ENCODE assay signal across 32 mouse cellular contexts in genomic region chr12:8474836-8475387, GRCm38 (mm10). TPM values are rescaled to one million over a fixed set of nuclear protein-coding genes. Genes with fewer than 3 reads are reported as not detected.
DNase-seq lines count a peak whose midpoint lies in the region; ATAC-seq lines count a peak whose summit lies in the region.
"Had no signal": no experiment of that assay in that cellular context is flagged by ENCODE, and none has a peak within 500 bp of the region (broad histone marks: within the 10 kb centered on the region; RNA-seq: fewer than 3 reads in every experiment).

No protein-coding gene starts in this region.

- no peaks in the 10 kb centered on the region for H3K36me3 ChIP-seq in hindbrain, embryonic 10.5 days
- H3K36me3 ChIP-seq in hindbrain, embryonic 12.5 days, result no peaks in the 10 kb centered on the region
- no peaks in the 10 kb centered on the region for H3K36me3 ChIP-seq in neural tube, embryonic 14.5 days (ENCODE audit: control insufficient read depth, insufficient read depth, low read length)
- no peaks in the 10 kb centered on the region for H3K36me3 ChIP-seq in neural tube, embryonic 15.5 days
- no peaks in the 10 kb centered on the region for H3K36me3 ChIP-seq in midbrain, embryonic 11.5 days (ENCODE audit: control insufficient read depth, insufficient read depth, low read length)
- H3K36me3 ChIP-seq in midbrain, embryonic 16.5 days (ENCODE audit: control insufficient read depth, insufficient read depth, low read length), result no peaks in the 10 kb centered on the region
- H3K36me3 ChIP-seq in forebrain, embryonic 13.5 days (ENCODE audit: poor library complexity, severe bottlenecking), result no peaks in the 10 kb centered on the region
- H3K36me3 ChIP-seq: embryonic facial prominence, embryonic 12.5 days; heart, embryonic 10.5 days; heart, embryonic 15.5 days; limb, embryonic 10.5 days; limb, embryonic 15.5 days; liver, embryonic 13.5 days; neural tube, embryonic 13.5 days had no signal

- DNase-seq in hindbrain, embryonic 10.5 days (ENCODE audit: low spot score), result no peak
- DNase-seq in midbrain, embryonic 11.5 days (ENCODE audit: low spot score, missing footprints), result peak; percentile 82
- no peak for DNase-seq in gastrocnemius, postnatal 36 days
- DNase-seq: adrenal gland, adult 2 months; cerebellum, adult 8-10 months; cerebellum, postnatal 36 days; gastrocnemius, postnatal 14 days; heart, adult 11 months; kidney, adult 9 months; kidney, postnatal 10 days; layer of hippocampus, adult 9-11 months; liver, embryonic 13.5 days; lung, adult 18-20 months; right cerebral cortex, adult 18-20 months; spleen, adult 18-20 months; thymus, postnatal 14 days had no signal

- H3K4me2 ChIP-seq in hindbrain, embryonic 12.5 days (replicated peaks), result no peak overlapping the region
- H3K4me2 ChIP-seq in neural tube, embryonic 14.5 days (ENCODE audit: low read depth, low read length), result no peak overlapping the region
- H3K4me2 ChIP-seq in neural tube, embryonic 15.5 days, result no peak overlapping the region
- H3K4me2 ChIP-seq in midbrain, embryonic 11.5 days, result no peak overlapping the region
- H3K4me2 ChIP-seq in midbrain, embryonic 16.5 days (ENCODE audit: low read length), result no peak overlapping the region
- H3K4me2 ChIP-seq in forebrain, embryonic 13.5 days, result no peak overlapping the region
- H3K4me2 ChIP-seq: embryonic facial prominence, embryonic 12.5 days; heart, embryonic 15.5 days; limb, embryonic 15.5 days; liver, embryonic 13.5 days; neural tube, embryonic 13.5 days had no signal

- no peak for ATAC-seq in hindbrain, embryonic 12.5 days (ENCODE audit: low FRiP score)
- peak; percentile 28; the same call in 1 of the 2 replicates for ATAC-seq in neural tube, embryonic 14.5 days (ENCODE audit: low read depth)
- ATAC-seq in neural tube, embryonic 15.5 days (ENCODE audit: low FRiP score), result no peak
- ATAC-seq in midbrain, embryonic 11.5 days (ENCODE audit: low FRiP score), result no peak
- ATAC-seq in midbrain, embryonic 16.5 days, result 0 out of 2 replicates have a peak, but pooled peaks have one; percentile 24
- no peak for ATAC-seq in forebrain, embryonic 13.5 days
- ATAC-seq: activated CD4-positive, CD25-positive, alpha-beta regulatory T cell, adult 4 months; CD4-positive, CD25-positive, alpha-beta regulatory T cell, adult 4 months; intestine, postnatal 0 days; lung, postnatal 0 days had no signal

- H3K9ac ChIP-seq in hindbrain, embryonic 12.5 days, result no peak overlapping the region
- no peak overlapping the region for H3K9ac ChIP-seq in neural tube, embryonic 14.5 days (replicated peaks; ENCODE audit: low read depth, low read length)
- no peak overlapping the region for H3K9ac ChIP-seq in neural tube, embryonic 15.5 days (replicated peaks)
- no peak overlapping the region for H3K9ac ChIP-seq in midbrain, embryonic 11.5 days (ENCODE audit: low read length)
- no peak overlapping the region for H3K9ac ChIP-seq in midbrain, embryonic 16.5 days (ENCODE audit: low read depth, low read length)
- H3K9ac ChIP-seq in forebrain, embryonic 13.5 days, result no peak overlapping the region
- H3K9ac ChIP-seq: embryonic facial prominence, embryonic 12.5 days; heart, embryonic 15.5 days; limb, embryonic 15.5 days; liver, embryonic 13.5 days; neural tube, embryonic 13.5 days had no signal

- WGBS in hindbrain, embryonic 10.5 days, result 68% methylated on average over 6 of the region's 6 CpGs
- 37% methylated on average over 6 of the region's 6 CpGs for WGBS in hindbrain, embryonic 12.5 days
- 37% methylated on average over 6 of the region's 6 CpGs for WGBS in neural tube, embryonic 14.5 days
- WGBS in neural tube, embryonic 15.5 days, result 47% methylated on average over 6 of the region's 6 CpGs
- 51% methylated on average over 6 of the region's 6 CpGs for WGBS in midbrain, embryonic 11.5 days
- WGBS in midbrain, embryonic 16.5 days, result 30% methylated on average over 6 of the region's 6 CpGs
- WGBS in forebrain, embryonic 13.5 days, result 44% methylated on average over 6 of the region's 6 CpGs

- no peaks in the 10 kb centered on the region for H3K27me3 ChIP-seq in hindbrain, embryonic 10.5 days (ENCODE audit: insufficient read depth, poor library complexity, severe bottlenecking)
- no peaks in the 10 kb centered on the region for H3K27me3 ChIP-seq in hindbrain, embryonic 12.5 days
- no peaks in the 10 kb centered on the region for H3K27me3 ChIP-seq in neural tube, embryonic 14.5 days (ENCODE audit: control insufficient read depth, insufficient read depth, low read length)
- H3K27me3 ChIP-seq in neural tube, embryonic 15.5 days (replicated peaks), result no peaks in the 10 kb centered on the region
- no peaks in the 10 kb centered on the region for H3K27me3 ChIP-seq in midbrain, embryonic 11.5 days (ENCODE audit: control insufficient read depth, insufficient read depth, low read length)
- no peaks in the 10 kb centered on the region for H3K27me3 ChIP-seq in midbrain, embryonic 16.5 days (ENCODE audit: control insufficient read depth, insufficient read depth, low read depth, low read length)
- no peaks in the 10 kb centered on the region for H3K27me3 ChIP-seq in forebrain, embryonic 13.5 days
- H3K27me3 ChIP-seq: embryonic facial prominence, embryonic 12.5 days; heart, embryonic 15.5 days; limb, embryonic 15.5 days; liver, embryonic 13.5 days; neural tube, embryonic 13.5 days had no signal

- intact Hi-C loops in gastrocnemius, postnatal 36 days (cut with DNase I), result no loop called here

- no peak overlapping the region for H3K4me3 ChIP-seq in hindbrain, embryonic 10.5 days
- no peak overlapping the region for H3K4me3 ChIP-seq in hindbrain, embryonic 12.5 days
- no peak overlapping the region for H3K4me3 ChIP-seq in neural tube, embryonic 14.5 days (ENCODE audit: low read depth, low read length)
- H3K4me3 ChIP-seq in neural tube, embryonic 15.5 days (replicated peaks), result no peak overlapping the region
- no peak overlapping the region for H3K4me3 ChIP-seq in midbrain, embryonic 11.5 days (ENCODE audit: low read depth, low read length)
- no peak overlapping the region for H3K4me3 ChIP-seq in midbrain, embryonic 16.5 days (ENCODE audit: low read depth, low read length)
- H3K4me3 ChIP-seq in forebrain, embryonic 13.5 days, result no peak overlapping the region
- H3K4me3 ChIP-seq: embryonic facial prominence, embryonic 12.5 days; heart, embryonic 10.5 days; heart, embryonic 15.5 days; limb, embryonic 10.5 days; limb, embryonic 15.5 days; liver, embryonic 13.5 days; neural tube, embryonic 13.5 days had no signal

- H3K4me1 ChIP-seq in hindbrain, embryonic 10.5 days (replicated peaks), result peaks cover 13% of the 10 kb centered on the region
- H3K4me1 ChIP-seq in hindbrain, embryonic 12.5 days, result peaks cover 5% of the 10 kb centered on the region
- H3K4me1 ChIP-seq in neural tube, embryonic 14.5 days (ENCODE audit: control insufficient read depth, insufficient read depth, low read length), result peaks cover 5% of the 10 kb centered on the region; the same call in 1 of the 2 replicates
- H3K4me1 ChIP-seq in neural tube, embryonic 15.5 days, result peaks cover 10% of the 10 kb centered on the region
- H3K4me1 ChIP-seq in midbrain, embryonic 11.5 days (ENCODE audit: control insufficient read depth, insufficient read depth, low read length), result peaks cover 4% of the 10 kb centered on the region; the same call in 1 of the 2 replicates
- H3K4me1 ChIP-seq in midbrain, embryonic 16.5 days (ENCODE audit: control insufficient read depth, insufficient read depth, low read length), result no peaks in the 10 kb centered on the region
- peaks cover 5% of the 10 kb centered on the region; the same call in 1 of the 2 replicates for H3K4me1 ChIP-seq in forebrain, embryonic 13.5 days
- H3K4me1 ChIP-seq: embryonic facial prominence, embryonic 12.5 days; limb, embryonic 10.5 days; liver, embryonic 13.5 days had no signal

- peak overlapping the region; percentile 24; the same call in 1 of the 2 replicates for H3K27ac ChIP-seq in hindbrain, embryonic 10.5 days
- no peak overlapping the region for H3K27ac ChIP-seq in hindbrain, embryonic 12.5 days
- no peak overlapping the region for H3K27ac ChIP-seq in neural tube, embryonic 14.5 days (ENCODE audit: low read depth, low read length)
- no peak overlapping the region for H3K27ac ChIP-seq in neural tube, embryonic 15.5 days (replicated peaks)
- no peak overlapping the region for H3K27ac ChIP-seq in midbrain, embryonic 11.5 days (ENCODE audit: low read depth, low read length)
- no peak overlapping the region for H3K27ac ChIP-seq in midbrain, embryonic 16.5 days (ENCODE audit: low read length)
- H3K27ac ChIP-seq in forebrain, embryonic 13.5 days, result no peak overlapping the region
- H3K27ac ChIP-seq: embryonic facial prominence, embryonic 12.5 days; heart, embryonic 10.5 days; heart, embryonic 15.5 days; limb, embryonic 10.5 days; limb, embryonic 15.5 days; liver, embryonic 13.5 days; macrophage; neural tube, embryonic 13.5 days had no signal

- no peaks in the 10 kb centered on the region for H3K9me3 ChIP-seq in hindbrain, embryonic 10.5 days
- H3K9me3 ChIP-seq in hindbrain, embryonic 12.5 days (replicated peaks), result no peaks in the 10 kb centered on the region
- no peaks in the 10 kb centered on the region for H3K9me3 ChIP-seq in neural tube, embryonic 14.5 days (ENCODE audit: control insufficient read depth, low read length)
- no peaks in the 10 kb centered on the region for H3K9me3 ChIP-seq in neural tube, embryonic 15.5 days (replicated peaks)
- H3K9me3 ChIP-seq in midbrain, embryonic 11.5 days (ENCODE audit: control insufficient read depth, low read length), result no peaks in the 10 kb centered on the region
- H3K9me3 ChIP-seq in midbrain, embryonic 16.5 days (replicated peaks; ENCODE audit: control insufficient read depth, low read length, poor library complexity, severe bottlenecking), result no peaks in the 10 kb centered on the region
- no peaks in the 10 kb centered on the region for H3K9me3 ChIP-seq in forebrain, embryonic 13.5 days (replicated peaks)
- H3K9me3 ChIP-seq: embryonic facial prominence, embryonic 12.5 days; heart, embryonic 10.5 days; heart, embryonic 15.5 days; limb, embryonic 10.5 days; limb, embryonic 15.5 days; liver, embryonic 13.5 days; neural tube, embryonic 13.5 days had no signal

RNA-seq across cellular contexts. Expression of gene Rhob, which starts 24.9 kb away (rescaled TPM):
- polyA plus RNA-seq in hindbrain, embryonic 10.5 days (2016; fragmentation: Nextera tagmentation; extraction: Ambion mirVana), result 31.5 and 54.8 TPM in 2 replicates
- 75.4 and 78.3 TPM in 2 replicates for polyA plus RNA-seq in hindbrain, embryonic 12.5 days (2016; fragmentation: Nextera tagmentation; extraction: Ambion mirVana)
- 109 and 116 TPM in 2 replicates for polyA plus RNA-seq in neural tube, embryonic 14.5 days (2014; fragmentation: Nextera tagmentation; extraction: Ambion mirVana)
- 77.0 and 91.1 TPM in 2 replicates for polyA plus RNA-seq in neural tube, embryonic 15.5 days (2015; fragmentation: Nextera tagmentation; extraction: Ambion mirVana)
- polyA plus RNA-seq in midbrain, embryonic 11.5 days (2014; fragmentation: Nextera tagmentation; extraction: Ambion mirVana), result 58.4 and 59.8 TPM in 2 replicates
- 75.7 and 80.0 TPM in 2 replicates for polyA plus RNA-seq in midbrain, embryonic 16.5 days (2015; fragmentation: Nextera tagmentation; extraction: Ambion mirVana)
- total RNA-seq in gastrocnemius, postnatal 36 days (2021), result 10 to 100 TPM; 50.7 to 56.4 TPM
- polyA plus RNA-seq in forebrain, embryonic 13.5 days (2015; fragmentation: Nextera tagmentation; extraction: Ambion mirVana), result 40.4 and 42.3 TPM in 2 replicates

Comparison
In these comparisons a context has a peak if more than half of its experiments do, and no peak if none do; other contexts are left out.
1. ATAC-seq: peak in neural tube, embryonic 14.5 days (single experiment) and midbrain, embryonic 16.5 days (single experiment); none in hindbrain, embryonic 12.5 days (single experiment), neural tube, embryonic 15.5 days (single experiment), midbrain, embryonic 11.5 days (single experiment) and forebrain, embryonic 13.5 days (single experiment).